Mouse (Mus musculus): ENCODE results near the gene Phactr3. TPM values are rescaled to one million over a fixed set of nuclear protein-coding genes. Genes with fewer than 3 reads are reported as not detected.

Phactr3 gene
- total RNA-seq, 2 experiments from 2014 or later: 2.6 to 2.7 TPM

DNA sequence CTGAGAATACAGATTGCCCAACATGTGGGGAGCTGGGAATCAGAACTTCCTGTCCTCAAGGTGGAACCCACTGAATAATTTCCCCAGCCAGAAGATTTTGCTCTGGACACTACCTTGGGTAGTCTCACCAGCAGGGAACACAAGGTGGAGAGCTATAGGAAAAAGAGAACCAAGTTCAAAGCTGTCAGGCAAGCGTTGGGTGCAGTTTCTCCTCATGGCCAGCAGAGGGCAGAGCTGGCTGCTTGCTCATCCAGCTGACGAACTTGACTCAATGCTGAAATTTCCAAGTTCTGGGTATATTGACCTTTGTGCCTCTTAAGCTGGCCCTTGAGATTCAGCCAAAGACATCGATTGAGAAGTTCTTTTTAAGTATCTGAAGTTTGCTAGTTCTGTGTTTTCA, 18.7 kb downstream of the Phactr3 start:
- DNase-seq: peak; percentile 63

DNA sequence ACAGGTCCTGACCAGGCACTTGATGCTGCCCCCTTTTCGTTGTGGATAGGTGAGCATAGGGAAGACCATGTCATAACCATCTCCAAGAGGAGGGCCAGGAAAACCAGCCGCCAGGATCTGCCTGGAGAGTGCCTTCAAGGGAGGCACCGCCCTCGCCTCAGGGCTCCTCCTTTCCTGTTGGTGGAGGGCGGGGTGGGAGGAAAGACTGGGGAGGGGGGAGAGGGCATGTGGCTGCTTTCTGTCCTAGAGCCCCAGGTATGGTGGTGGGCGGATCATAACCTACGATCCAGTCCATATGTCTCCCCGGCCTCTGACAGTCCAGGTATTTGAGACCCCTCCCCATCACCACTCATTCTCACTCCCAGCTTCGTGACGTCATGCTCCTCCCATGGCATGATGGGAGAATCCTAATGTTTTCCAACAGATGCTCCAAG, 22.7 kb downstream of the Phactr3 start:
- no peak for DNase-seq

- no peak for DNase-seq
These were observed 23.7 kb downstream of the Phactr3 start for GRCm38 (mm10) chr2:178142291-178143023.

- DNase-seq: no peak
These were observed 24.2 kb downstream of the Phactr3 start for GRCm38 (mm10) chr2:178143024-178143415.

- DNase-seq: no peak
These were observed 25.1 kb downstream of the Phactr3 start for GRCm38 (mm10) chr2:178143898-178144297.

- DNase-seq: no peak
These were observed 30.5 kb downstream of the Phactr3 start for GRCm38 (mm10) chr2:178149312-178149711.

DNA sequence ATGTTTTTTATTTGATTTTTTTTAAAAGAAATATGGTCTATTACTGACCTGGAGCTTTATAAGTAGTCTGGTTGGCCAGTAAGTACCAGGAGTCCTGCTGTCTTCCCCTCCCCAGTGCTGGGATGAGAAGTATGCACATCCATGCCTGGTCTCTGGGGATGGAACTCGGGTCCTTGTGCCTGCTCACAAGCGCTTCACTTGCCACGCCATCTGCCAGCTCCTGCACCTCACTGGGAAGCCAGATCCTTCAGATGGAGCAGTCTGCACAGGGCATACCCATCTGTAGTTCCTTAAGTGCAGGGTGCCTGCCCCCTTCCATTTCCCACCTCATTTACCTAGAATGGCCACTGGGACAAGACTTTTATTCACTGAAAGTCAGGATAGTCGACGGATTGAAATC, 31.9 kb downstream of the Phactr3 start:
- no peak for DNase-seq

DNA sequence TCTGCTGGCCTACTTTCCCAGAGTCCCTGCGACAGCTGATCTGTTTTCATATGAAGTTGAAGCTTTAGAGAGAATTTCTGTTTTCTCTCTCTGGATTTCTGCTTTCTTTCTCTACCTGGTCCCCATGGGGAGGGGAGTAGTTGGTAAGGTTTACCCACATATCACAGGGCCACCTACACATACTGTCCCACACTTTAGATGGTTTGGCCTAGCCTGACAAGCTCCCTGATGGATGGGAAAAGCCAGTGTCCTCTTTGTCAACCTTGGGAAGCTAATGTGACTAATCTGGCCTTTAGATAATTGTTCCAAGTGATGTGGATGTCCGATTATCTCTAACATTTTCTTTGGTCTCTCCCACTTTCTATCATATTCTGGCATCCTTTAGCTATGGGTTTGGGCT, 34.8 kb downstream of the Phactr3 start:
- no peak for DNase-seq

DNA sequence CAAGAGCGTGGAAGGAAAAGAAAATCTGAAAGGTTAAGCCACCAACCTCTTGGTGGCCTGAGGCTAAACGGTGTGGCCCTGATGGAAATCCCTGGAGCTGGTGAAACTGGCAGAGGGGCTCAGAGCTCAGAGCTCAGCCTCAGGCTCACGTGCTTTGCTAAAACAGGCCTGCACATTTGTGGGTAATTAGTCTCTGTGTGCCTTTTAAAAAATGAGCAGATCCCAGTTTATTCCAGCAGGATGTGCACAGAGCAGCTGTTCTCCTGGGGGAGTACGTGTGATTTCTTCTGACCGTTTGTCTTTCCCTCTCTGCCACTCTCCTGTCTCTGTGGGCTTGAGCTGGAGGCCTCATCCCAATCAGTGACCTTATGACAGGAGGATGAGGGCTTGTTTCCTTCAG, 35.4 kb downstream of the Phactr3 start:
- DNase-seq: no peak

DNA sequence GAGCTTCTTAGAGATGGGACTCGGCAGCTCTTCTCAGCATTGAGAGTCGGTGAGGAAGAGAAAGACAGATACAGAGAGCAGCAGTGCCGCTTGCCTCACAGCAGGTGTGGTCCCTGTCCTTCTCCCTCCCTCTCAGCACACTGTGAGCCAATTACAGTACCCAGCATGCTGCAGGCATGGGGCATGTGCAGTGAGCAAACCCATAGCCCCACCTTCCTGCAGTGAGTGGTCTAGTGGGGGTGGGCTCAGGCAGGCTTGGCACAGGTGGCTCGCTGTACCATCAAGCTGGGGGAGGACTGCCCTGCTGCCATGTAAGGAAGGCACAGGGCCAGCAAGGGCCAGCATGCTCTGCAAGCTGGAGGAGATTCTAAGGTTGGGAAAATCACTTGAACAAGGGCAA, 35.8 kb downstream of the Phactr3 start:
- DNase-seq: no peak

- DNase-seq: no peak
These were observed 36.6 kb downstream of the Phactr3 start for GRCm38 (mm10) chr2:178155176-178155916.

DNA sequence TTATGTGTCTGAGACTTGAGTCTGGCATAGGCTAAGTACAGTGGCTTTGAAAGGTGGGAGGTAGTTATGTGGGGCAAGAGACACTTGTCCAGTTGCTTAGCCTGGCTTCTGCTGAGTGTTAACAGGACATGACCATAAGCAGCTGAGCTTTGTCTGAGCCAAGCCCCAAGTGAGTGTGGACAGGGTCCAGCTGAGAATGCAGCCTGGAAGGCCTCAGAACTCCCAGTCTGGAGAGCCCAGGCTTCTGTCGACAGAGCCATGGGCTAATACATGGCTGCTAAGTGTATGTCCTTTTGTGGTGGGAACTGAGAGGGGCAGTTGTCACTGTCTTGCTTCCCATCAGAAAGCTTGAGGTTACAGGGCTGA, 37.1 kb downstream of the Phactr3 start:
- DNase-seq: peak; percentile 82

DNA sequence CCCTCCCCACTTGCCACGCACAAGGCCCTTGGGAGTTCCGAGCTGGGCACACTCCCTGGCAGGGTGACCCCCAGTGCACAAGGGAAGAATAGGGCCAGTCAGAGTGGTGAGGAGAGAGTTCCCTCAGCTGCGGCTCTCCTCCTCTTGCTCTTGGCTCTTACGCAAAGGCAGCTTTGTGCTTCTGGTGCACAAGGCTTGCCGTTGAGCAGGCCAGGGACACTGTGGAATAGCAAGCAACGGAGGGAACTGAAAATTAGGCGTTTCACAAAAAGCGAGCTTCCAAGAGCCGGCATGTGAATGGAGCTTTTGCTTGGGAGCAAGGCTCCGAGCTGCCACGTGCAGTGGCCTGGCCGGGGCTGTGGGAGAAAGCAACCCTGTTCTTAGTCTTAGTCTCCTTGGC, 40.2 kb downstream of the Phactr3 start:
- DNase-seq: no peak

- no peak for DNase-seq
These were observed 45.2 kb downstream of the Phactr3 start for GRCm38 (mm10) chr2:178163981-178164380.

- no peak for DNase-seq
These were observed 47.2 kb downstream of the Phactr3 start for GRCm38 (mm10) chr2:178165943-178166342.

DNA sequence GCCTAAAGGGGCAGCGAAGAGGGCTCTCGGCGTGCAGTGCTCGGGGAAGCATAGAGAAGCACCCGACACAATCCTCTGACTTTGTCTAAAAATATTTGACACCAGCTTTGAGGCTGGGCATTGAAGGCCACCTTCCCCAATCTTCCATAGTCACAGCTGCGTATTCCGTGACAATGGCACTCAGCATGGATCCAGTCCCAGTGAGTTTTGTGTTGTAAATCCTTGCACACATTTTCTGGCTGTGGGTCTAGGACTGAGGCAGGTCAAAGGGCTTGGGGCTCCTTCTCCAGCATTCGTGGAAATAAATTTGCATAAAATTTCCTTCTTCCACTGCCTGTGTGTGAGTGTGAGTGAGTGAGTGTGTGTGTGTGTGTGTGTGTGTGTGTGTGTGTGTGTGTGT, 51.2 kb downstream of the Phactr3 start:
- no peak for DNase-seq

DNA sequence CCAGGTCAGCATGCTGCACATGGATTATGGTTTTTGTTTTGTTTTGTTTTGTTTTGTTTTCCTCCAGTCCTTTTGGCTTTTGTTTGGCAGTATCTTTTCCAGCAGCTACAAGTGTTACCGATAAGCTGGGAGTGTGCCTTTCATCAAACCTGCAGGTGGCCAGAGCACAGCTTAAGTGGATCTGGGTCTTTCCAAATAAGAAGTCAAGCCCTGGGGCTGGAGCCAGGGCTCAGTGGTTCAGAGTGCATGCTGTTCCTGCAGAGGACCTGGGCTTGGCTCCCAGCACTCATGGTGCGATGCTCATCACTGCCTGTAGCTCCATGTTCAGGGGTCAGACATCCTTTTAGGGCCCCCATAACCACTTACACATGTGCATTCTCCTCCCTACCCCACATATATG, 55.2 kb downstream of the Phactr3 start:
- no peak for DNase-seq

- no peak for DNase-seq
These were observed 56.6 kb downstream of the Phactr3 start for GRCm38 (mm10) chr2:178175286-178175931.

GRCm38 (mm10) chr2:178184251-178184650, 65.5 kb downstream of the Phactr3 start:
- no peak for DNase-seq

GRCm38 (mm10) chr2:178184862-178185261, 66.1 kb downstream of the Phactr3 start:
- no peak for DNase-seq

- no peak for DNase-seq
These were observed 70.2 kb downstream of the Phactr3 start for GRCm38 (mm10) chr2:178188988-178189387.

DNA sequence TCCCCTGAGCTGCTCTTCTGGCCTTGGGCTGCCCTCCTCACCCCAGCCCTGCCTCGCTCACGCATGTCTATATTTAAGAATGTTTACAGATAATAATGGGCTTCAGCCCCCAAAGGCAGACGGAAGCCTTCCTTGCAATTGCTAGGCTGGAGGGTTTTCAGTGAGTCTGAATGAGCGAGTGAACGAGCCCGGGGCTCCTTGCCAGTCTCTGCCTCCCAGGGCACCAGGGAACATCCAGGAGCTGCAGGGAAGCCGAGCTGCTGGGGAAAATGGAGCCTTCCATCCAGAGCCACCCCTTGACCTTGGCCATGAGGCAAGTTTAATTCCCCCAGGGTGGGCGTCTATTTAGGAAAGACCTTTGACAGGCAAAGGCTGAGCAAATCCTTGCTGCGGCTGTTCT, 74.1 kb downstream of the Phactr3 start:
- DNase-seq: peak; percentile 8

DNA sequence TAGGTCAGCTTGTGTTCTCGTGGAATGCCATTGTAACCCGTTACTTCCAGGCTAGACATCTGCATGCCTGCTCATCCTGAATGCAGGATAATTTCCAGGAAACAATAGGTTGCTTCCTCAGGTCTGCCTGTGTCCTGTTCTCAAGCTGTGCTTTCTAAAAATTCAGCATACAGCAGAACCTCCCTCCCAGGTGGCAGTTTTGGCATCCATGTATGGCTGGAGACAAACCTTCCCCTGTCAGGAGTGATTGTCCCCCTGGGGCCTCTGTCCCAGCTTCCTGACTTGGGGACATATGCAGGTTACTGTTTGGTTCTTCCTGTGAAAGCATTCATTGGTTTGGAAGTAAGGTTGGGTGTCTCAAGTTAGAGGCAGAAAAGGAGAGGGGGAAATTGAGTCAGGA, 74.7 kb downstream of the Phactr3 start:
- DNase-seq: no peak

GRCm38 (mm10) chr2:178194908-178195307, 76.1 kb downstream of the Phactr3 start:
- DNase-seq: peak; percentile 21

Measured in heart, postnatal 4 days (tissue).